Comparison of ENCODE assay signal across 8 mouse cellular contexts in genomic region chr4:137867675-137868257, GRCm38 (mm10). TPM values are rescaled to one million over a fixed set of nuclear protein-coding genes. Genes with fewer than 3 reads are reported as not detected.
DNase-seq lines count a peak whose midpoint lies in the region; ATAC-seq lines count a peak whose summit lies in the region.

No protein-coding gene starts in this region.

- ATAC-seq in neural tube, embryonic 15.5 days (ENCODE audit: low FRiP score), result no peak
- no peak for ATAC-seq in frontal cortex, adult (ENCODE audit: low TSS enrichment)

- H3K27me3 ChIP-seq in neural tube, embryonic 15.5 days (replicated peaks), result no peaks in the 10 kb centered on the region

- H3K4me1 ChIP-seq in neural tube, embryonic 15.5 days, result peaks cover 60% of the 10 kb centered on the region

- H3K9ac ChIP-seq in neural tube, embryonic 15.5 days (replicated peaks), result no peak overlapping the region

- H3K36me3 ChIP-seq in neural tube, embryonic 15.5 days, result no peaks in the 10 kb centered on the region

- no peak overlapping the region for H3K4me3 ChIP-seq in neural tube, embryonic 15.5 days (replicated peaks)

- 72% methylated on average over 13 of the region's 13 CpGs for WGBS in neural tube, embryonic 15.5 days

- H3K4me2 ChIP-seq in neural tube, embryonic 15.5 days, result no peak overlapping the region

- H3K27ac ChIP-seq in neural tube, embryonic 15.5 days (replicated peaks), result peak overlapping the region; percentile 3; the same call in 1 of the 2 replicates

- no peaks in the 10 kb centered on the region for H3K9me3 ChIP-seq in neural tube, embryonic 15.5 days (replicated peaks)

- peak; percentile 49 for DNase-seq in right cerebral cortex, postnatal 14 days
- no peak for DNase-seq in right cerebral cortex, postnatal 10 days (ENCODE audit: low spot score in 2 of 2)
- peak; percentile 31 for DNase-seq in heart, adult 8-10 months (ENCODE audit: low spot score)
- peak; percentile 85 to 93 for DNase-seq in kidney, postnatal 25 days
- DNase-seq in thymus, postnatal 0 days (ENCODE audit: low spot score), result no peak
- DNase-seq in cerebellum, adult 9-10 months, result no peak

RNA-seq across cellular contexts. Expression of gene Ece1, which starts 5.7 kb away (rescaled TPM):
- total RNA-seq in heart, adult 8-10 months (2022), result 100 to 1,000 TPM; 101 to 124 (median 116) TPM
- 23.0 TPM in 2 replicates for polyA plus RNA-seq in neural tube, embryonic 15.5 days (2015; fragmentation: Nextera tagmentation; extraction: Ambion mirVana)
- 14.6 and 18.3 TPM in 2 replicates for polyA plus RNA-seq in thymus, postnatal 0 days (2015; fragmentation: Nextera tagmentation; extraction: Ambion mirVana)

Comparison
In these comparisons a context has a peak if more than half of its experiments do, and no peak if none do; other contexts are left out.
1. DNase-seq: peak in right cerebral cortex, postnatal 14 days (single experiment), heart, adult 8-10 months (single experiment) and kidney, postnatal 25 days (2 of 2); none in right cerebral cortex, postnatal 10 days (0 of 2), thymus, postnatal 0 days (single experiment) and cerebellum, adult 9-10 months (single experiment).